Mouse (Mus musculus) urinary bladder, postnatal 14 days (tissue): ENCODE results near the gene Alx3.

ENCODE experiments used
- DNase-seq: peaks from one replicate; pipeline ENCODE4 v3.0.0; 2021; ENCODE audit warnings: low spot score

Alx3 gene

GRCm38 (mm10) chr3:107582875-107583767 is 11.7 kb upstream of the Alx3 start:
- DNase-seq: no peak

- no peak for DNase-seq
These were observed 10.9 kb upstream of the Alx3 start for GRCm38 (mm10) chr3:107583893-107584292.

- no peak for DNase-seq
These were observed 8.3 kb upstream of the Alx3 start for GRCm38 (mm10) chr3:107586504-107586903.

GRCm38 (mm10) chr3:107591612-107592011 is 3.2 kb upstream of the Alx3 start:
- DNase-seq: no peak

- no peak for DNase-seq
These were observed 1.2 kb upstream of the Alx3 start for GRCm38 (mm10) chr3:107593632-107594031.

- DNase-seq: no peak
These were observed 570 bp downstream of the Alx3 start for GRCm38 (mm10) chr3:107595264-107595937.

- no peak for DNase-seq
These were observed 1.2 kb downstream of the Alx3 start for GRCm38 (mm10) chr3:107595938-107596461.

GRCm38 (mm10) chr3:107596559-107596958 is 1.7 kb downstream of the Alx3 start:
- no peak for DNase-seq

- no peak for DNase-seq
These were observed 2.3 kb downstream of the Alx3 start for GRCm38 (mm10) chr3:107597134-107597533.

- no peak for DNase-seq
These were observed 3.0 kb downstream of the Alx3 start for GRCm38 (mm10) chr3:107597586-107598389.

GRCm38 (mm10) chr3:107600127-107600526 is 5.3 kb downstream of the Alx3 start:
- DNase-seq: no peak

- peak; percentile 54 for DNase-seq
These were observed 10.5 kb downstream of the Alx3 start for GRCm38 (mm10) chr3:107605304-107605703.

GRCm38 (mm10) chr3:107607221-107607620 is 12.4 kb downstream of the Alx3 start:
- no peak for DNase-seq

GRCm38 (mm10) chr3:107608808-107609207 is 14.0 kb downstream of the Alx3 start:
- DNase-seq: no peak

GRCm38 (mm10) chr3:107609376-107609775 is 14.5 kb downstream of the Alx3 start:
- no peak for DNase-seq

- DNase-seq: no peak
These were observed 16.6 kb downstream of the Alx3 start for GRCm38 (mm10) chr3:107611394-107611793.

- peak; percentile 65 for DNase-seq
These were observed 18.2 kb downstream of the Alx3 start for GRCm38 (mm10) chr3:107612902-107613525.

- DNase-seq: peak; percentile 1
These were observed 23.0 kb downstream of the Alx3 start for GRCm38 (mm10) chr3:107617800-107618199.

- peak; percentile 1 for DNase-seq
These were observed 25.1 kb downstream of the Alx3 start for GRCm38 (mm10) chr3:107619911-107620310.

GRCm38 (mm10) chr3:107621286-107622075 is 26.6 kb downstream of the Alx3 start:
- DNase-seq: peak; percentile 1

- DNase-seq: no peak
These were observed 27.7 kb downstream of the Alx3 start for GRCm38 (mm10) chr3:107622537-107622936.
